Mouse (Mus musculus) layer of hippocampus, adult 2 months (tissue): Measurements from ENCODE around the gene Glt28d2. TPM values are rescaled to one million over a fixed set of nuclear protein-coding genes. Genes with fewer than 3 reads are reported as not detected.
A peak's percentile ranks its signal among the peaks of the same experiment; 100 is the strongest.

Source experiments
- DNase-seq, 2 experiments: peaks; one replicate each; pipeline ENCODE4 v3.0.0; 2022; ENCODE audit warnings: low spot score in 2 of 2
- H3K27ac ChIP-seq: fragments of 200-600 bp; 2 replicates; pipeline ENCODE4 v1.8.1; 2022
- H3K4me3 ChIP-seq: fragments of 200-600 bp; 2 replicates; pipeline ENCODE4 v1.8.1; 2022; ENCODE audit warnings: mild to moderate bottlenecking
- CTCF ChIP-seq: fragments of 200-600 bp; conservative IDR thresholded peaks from 2 replicates; pipeline ENCODE4 v1.8.1; 2022; ENCODE audit warnings: antibody characterized with exemption, mild to moderate bottlenecking, moderate library complexity
- total RNA-seq, 2 experiments: library from RNA; stranded (reverse); gene quantifications; 2 replicates each; pipeline ENCODE4 v1.2.3; 2021

Glt28d2 gene
- total RNA-seq, 2 experiments from 2014 or later: 0.13 to 0.22 TPM

- no peak for TF ChIP-seq CTCF
- DNase-seq: no peak
- no peak overlapping the region for H3K4me3 ChIP-seq
- no peak overlapping the region for H3K27ac ChIP-seq
Observed at GRCm38 (mm10) chr3:85907136-85907535, 19.8 kb upstream of the Glt28d2 start.

DNA sequence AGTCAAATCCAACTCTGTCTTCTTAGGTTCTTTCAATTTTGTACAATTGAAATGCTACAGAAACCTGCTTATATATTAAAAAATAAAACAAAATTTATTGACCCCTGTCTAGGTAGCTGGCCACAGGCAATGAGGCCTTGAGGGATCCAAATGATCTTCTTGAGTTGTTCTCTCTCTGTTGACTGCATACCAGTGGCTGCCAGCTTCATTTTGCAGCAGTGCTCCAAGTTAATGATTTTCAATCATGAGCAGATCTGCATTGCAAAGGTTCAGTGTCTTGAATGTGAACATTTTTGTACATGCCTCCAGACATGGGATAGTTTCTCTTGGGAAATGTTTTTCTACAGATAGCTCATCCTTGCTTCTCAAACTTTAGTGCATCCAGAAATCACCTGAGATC lies 17.1 kb upstream of the Glt28d2 start:
- no peak for TF ChIP-seq CTCF
- DNase-seq: no peak
- Histone ChIP-seq H3K4me3 (no peak overlapping the region), H3K27ac (no peak overlapping the region)

GRCm38 (mm10) chr3:85895020-85895419 lies 7.7 kb upstream of the Glt28d2 start:
- H3K27ac ChIP-seq: no peak overlapping the region
- TF ChIP-seq CTCF: no peak
- no peak overlapping the region for H3K4me3 ChIP-seq
- no peak for DNase-seq

GRCm38 (mm10) chr3:85891571-85891970 lies 4.3 kb upstream of the Glt28d2 start:
- Histone ChIP-seq H3K27ac (peak overlapping the region; percentile 23; the same call in 1 of the 2 replicates), H3K4me3 (no peak overlapping the region)
- peak; percentile 14 to 20 for DNase-seq
- TF ChIP-seq CTCF: 0 out of 2 replicates have a peak, but pooled peaks have one; percentile 14

- no peak overlapping the region for H3K27ac ChIP-seq
- TF ChIP-seq CTCF: no peak
- no peak for DNase-seq
- peak overlapping the region; percentile 71 for H3K4me3 ChIP-seq
Observed at GRCm38 (mm10) chr3:85888221-85888671, 930 bp upstream of the Glt28d2 start.

DNA sequence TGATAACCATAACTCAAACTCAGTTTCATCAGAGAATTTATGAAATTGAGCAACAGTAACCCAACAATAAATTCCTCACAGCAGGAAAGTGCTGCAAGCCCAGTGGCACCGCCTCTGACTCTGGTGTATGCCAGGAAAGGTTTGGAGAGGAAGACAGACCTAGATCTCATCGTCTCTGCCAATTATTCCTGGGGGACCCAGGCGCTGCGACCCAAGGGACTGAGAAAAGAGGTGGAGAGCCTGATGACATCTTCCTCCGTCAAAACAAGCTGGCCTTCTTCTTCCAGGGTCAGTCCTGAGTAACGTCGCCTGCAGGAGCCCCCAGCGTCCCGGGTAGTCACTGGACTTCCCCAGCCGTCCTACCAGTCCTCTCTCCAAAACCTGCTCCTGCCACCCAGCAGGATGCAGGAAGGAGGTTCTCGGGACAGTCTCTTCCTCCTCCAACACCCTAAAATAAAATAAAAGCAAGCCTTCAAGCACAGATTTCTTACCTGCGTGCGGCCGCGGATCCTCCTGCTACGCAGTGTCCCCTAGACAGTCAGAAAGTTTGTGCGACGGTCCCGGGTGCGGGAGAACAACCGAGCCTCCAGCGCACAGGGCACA lies 579 bp downstream of the Glt28d2 start:
- Histone ChIP-seq H3K27ac (no peak overlapping the region), H3K4me3 (peak overlapping the region; percentile 71)
- no peak for DNase-seq
- no peak for TF ChIP-seq CTCF

DNA sequence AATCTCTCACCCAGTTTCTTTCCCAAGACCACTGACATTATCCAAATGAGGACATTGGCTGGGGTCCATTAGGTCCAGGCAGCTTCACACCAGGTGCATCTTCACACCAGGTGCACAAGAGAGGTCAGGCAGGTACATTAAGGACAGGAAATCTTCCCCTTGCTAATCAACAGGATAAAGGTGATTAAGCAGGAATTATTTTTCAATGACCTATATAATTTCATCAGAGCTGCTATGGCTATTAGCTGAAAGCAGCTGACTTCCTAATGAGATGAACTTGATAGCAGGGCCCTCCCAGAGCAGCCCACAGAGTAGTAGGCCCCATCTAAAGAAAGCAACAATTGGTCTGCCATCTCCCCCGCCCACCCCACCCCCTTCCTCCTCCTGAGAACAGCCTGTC lies 1.4 kb downstream of the Glt28d2 start:
- TF ChIP-seq CTCF: no peak
- Histone ChIP-seq H3K27ac (no peak overlapping the region), H3K4me3 (no peak overlapping the region)
- no peak for DNase-seq

DNA sequence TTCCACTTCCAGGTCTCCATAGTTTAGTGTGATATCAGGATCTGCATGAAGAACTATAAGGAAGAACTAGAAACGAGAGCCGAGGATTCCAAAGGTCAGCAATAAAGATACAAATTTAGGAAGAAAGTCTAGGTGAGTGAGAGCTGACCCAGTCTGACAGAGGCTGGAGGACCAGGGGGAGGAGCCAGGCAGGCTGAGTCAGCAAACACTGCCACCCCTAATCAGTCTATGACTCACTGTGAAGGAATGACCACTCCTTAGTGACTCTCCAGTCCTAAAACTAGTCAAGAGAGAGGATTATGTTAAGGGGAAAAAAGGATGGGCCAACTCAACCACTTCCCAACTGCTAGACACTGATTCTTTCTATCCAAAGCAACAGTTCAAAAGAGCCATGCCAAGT lies 6.6 kb downstream of the Glt28d2 start:
- no peak for TF ChIP-seq CTCF
- Histone ChIP-seq H3K4me3 (no peak overlapping the region), H3K27ac (no peak overlapping the region)
- no peak for DNase-seq

DNA sequence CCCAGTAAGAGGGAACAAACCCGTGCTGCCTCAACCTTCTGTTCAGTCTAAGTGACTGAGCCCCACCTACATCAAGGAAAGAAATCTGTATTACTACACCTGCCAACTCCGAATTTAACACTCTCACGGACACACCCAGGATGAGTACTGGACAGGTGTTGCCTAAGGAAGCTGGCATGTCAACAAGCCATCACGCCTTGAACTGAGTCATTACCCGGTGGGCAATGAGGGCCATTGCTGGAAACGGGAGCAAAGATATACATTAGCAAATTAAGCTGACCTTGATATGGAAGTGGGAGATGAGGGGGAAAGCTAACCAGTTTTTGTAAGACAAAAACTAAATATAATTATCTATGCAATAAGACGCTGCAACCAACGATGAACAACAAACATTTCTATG lies 7.2 kb downstream of the Glt28d2 start:
- Histone ChIP-seq H3K27ac (no peak overlapping the region), H3K4me3 (no peak overlapping the region)
- DNase-seq: no peak
- TF ChIP-seq CTCF: no peak

DNA sequence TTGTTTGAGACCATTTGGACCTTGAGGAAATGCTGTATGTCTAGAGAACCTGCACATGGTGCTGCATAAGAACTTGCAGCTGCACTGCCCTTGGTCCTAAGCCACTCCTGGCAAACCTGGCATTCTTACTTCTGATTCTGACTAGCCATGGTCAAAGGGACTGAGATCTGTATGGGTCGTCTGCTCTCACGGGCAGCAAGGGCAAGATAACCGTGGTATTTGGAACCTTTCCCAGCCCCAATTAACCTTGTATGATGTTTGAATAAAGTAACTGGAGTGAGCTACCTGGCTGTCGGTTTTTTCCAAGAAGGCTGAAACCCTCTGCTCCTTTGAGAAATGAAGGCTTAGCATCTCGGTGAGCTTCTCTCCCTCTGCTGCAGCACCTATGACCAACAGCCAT lies 8.4 kb downstream of the Glt28d2 start:
- no peak for DNase-seq
- Histone ChIP-seq H3K4me3 (no peak overlapping the region), H3K27ac (no peak overlapping the region)
- TF ChIP-seq CTCF: no peak

- TF ChIP-seq CTCF: no peak
- Histone ChIP-seq H3K27ac (no peak overlapping the region), H3K4me3 (no peak overlapping the region)
- DNase-seq: no peak
Observed at GRCm38 (mm10) chr3:85863996-85864395, 23.3 kb downstream of the Glt28d2 start.

GRCm38 (mm10) chr3:85862886-85863285 lies 24.4 kb downstream of the Glt28d2 start:
- H3K27ac ChIP-seq: no peak overlapping the region
- no peak for TF ChIP-seq CTCF
- no peak overlapping the region for H3K4me3 ChIP-seq
- DNase-seq: no peak

DNA sequence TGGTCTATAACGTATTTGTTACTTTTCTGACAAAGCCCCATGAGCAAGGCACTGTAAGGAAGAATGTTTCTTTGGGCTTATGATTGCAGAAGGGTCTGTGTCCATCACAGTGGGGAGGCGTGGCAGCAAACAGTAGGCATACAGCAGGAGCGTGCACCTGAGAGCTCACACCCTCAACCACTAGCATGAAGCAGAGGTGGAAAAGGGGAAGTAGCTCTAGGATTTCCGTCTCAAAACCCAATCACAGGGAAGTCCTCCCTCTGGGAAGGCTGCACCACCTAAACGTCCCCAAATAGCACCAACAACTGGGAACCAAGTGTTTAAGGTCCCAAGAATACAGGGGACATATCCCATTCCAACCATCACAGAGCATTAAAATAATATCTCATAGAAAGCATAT lies 26.3 kb downstream of the Glt28d2 start:
- no peak for TF ChIP-seq CTCF
- H3K27ac ChIP-seq: no peak overlapping the region
- no peak for DNase-seq
- no peak overlapping the region for H3K4me3 ChIP-seq

DNA sequence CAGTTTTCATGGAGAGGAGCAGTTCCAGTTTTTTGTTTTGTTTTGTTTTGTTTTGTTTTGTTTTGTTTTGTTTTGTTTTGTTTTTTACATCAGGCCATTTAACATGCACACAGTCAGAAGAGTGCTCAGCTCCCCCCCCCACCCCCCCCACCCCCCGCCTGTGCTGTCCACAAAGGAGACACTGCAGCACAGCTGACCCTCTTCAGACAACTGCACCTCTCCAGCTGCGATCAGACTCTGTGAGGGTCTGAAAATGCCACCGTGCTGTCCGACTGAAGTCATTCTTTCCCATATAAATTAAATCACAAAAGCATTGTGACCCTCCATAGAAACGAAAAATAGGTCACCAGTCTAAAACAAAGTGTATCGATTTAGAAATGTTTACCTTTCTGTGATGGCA lies 28.0 kb downstream of the Glt28d2 start:
- no peak for TF ChIP-seq CTCF
- no peak overlapping the region for H3K27ac ChIP-seq
- H3K4me3 ChIP-seq: no peak overlapping the region
- no peak for DNase-seq
